Mouse (Mus musculus) cortical plate, adult 2 months (tissue): ENCODE measurements around the gene Lnx1.

ENCODE experiments used
- CTCF ChIP-seq: fragments of 200-500 bp; IDR thresholded peaks from 2 replicates; pipeline ENCODE4 v1.5.1; 2011; ENCODE audit warnings: mild to moderate bottlenecking, control low read depth, low read length; ENCODE audit not compliant: insufficient read depth; ENCODE audit errors: extremely low read depth
- POLR2A ChIP-seq: fragments of 200-500 bp; IDR thresholded peaks from 2 replicates; pipeline ENCODE4 v1.6.1; 2011; ENCODE audit warnings: mild to moderate bottlenecking, low read length, control low read depth; ENCODE audit not compliant: insufficient read depth; ENCODE audit errors: extremely low read depth

- TF ChIP-seq CTCF, result no peak
- no peak for TF ChIP-seq POLR2A
These were observed at the start of gene Lnx1 for GRCm38 (mm10) chr5:74702766-74703165.
